Mouse (Mus musculus) C2C12 (cell line): Measurements from ENCODE around the gene Gsdmc3.
"Not testable (repeated sequence)": the region's sequence is repeated elsewhere in the genome, so short reads cannot be mapped to it uniquely, and the experiment has no call there.

Experiments
- CEBPB ChIP-seq: IDR thresholded peaks from one replicate; pipeline ENCODE4 v1.6.1; 2011; ENCODE audit warnings: low read depth, mild to moderate bottlenecking, control low read depth, moderate library complexity
- CTCF ChIP-seq: IDR thresholded peaks from one replicate; pipeline ENCODE4 v1.5.1; 2011; ENCODE audit not compliant: control insufficient read depth, insufficient read depth, insufficient read length
- MAX ChIP-seq: IDR thresholded peaks from one replicate; pipeline ENCODE4 v1.6.1; 2011; ENCODE audit warnings: mild to moderate bottlenecking, control low read depth
- MYOD1 ChIP-seq: IDR thresholded peaks from one replicate; pipeline ENCODE4 v1.6.1; 2011; ENCODE audit warnings: low read depth; ENCODE audit not compliant: control insufficient read depth, insufficient read length
- MYOG ChIP-seq: IDR thresholded peaks from one replicate; pipeline ENCODE4 v1.6.1; 2011; ENCODE audit not compliant: control insufficient read depth, insufficient read length; ENCODE audit errors: extremely low read depth
- USF1 ChIP-seq: IDR thresholded peaks from one replicate; pipeline ENCODE4 v1.6.1; 2011; ENCODE audit warnings: low read depth, mild to moderate bottlenecking, control low read depth, moderate library complexity

GRCm38 (mm10) chr15:63887949-63888348 lies 9.6 kb upstream of the Gsdmc3 start:
- TF ChIP-seq CTCF, MYOD1, USF1, MYOG, MAX, CEBPB: not testable (repeated sequence)
